Mouse (Mus musculus) monocyte, adult 5-6 weeks (primary cell): ENCODE data around the gene Asic3. TPM values are rescaled to one million over a fixed set of nuclear protein-coding genes. Genes with fewer than 3 reads are reported as not detected.
A peak's percentile ranks its signal among the peaks of the same experiment; 100 is the strongest.

Experiments
- ATAC-seq: fragments of 153-309, 156-312 bp; replicated peaks from 2 replicates; pipeline ENCODE4 v1.8.0; 2017; ENCODE audit warnings: mild to moderate bottlenecking; ENCODE audit not compliant: low TSS enrichment, insufficient number of reproducible peaks, severe bottlenecking, poor library complexity, low FRiP score
- total RNA-seq: library from RNA; stranded (forward); fragments of 200-1000, 200-491, 200-594 nt; gene quantifications from 3 replicates; pipeline ENCODE4 v1.2.3, GENCODE M21; 2017

Gene Asic3
- total RNA-seq, 1 experiment from 2014 or later: not detected

DNA sequence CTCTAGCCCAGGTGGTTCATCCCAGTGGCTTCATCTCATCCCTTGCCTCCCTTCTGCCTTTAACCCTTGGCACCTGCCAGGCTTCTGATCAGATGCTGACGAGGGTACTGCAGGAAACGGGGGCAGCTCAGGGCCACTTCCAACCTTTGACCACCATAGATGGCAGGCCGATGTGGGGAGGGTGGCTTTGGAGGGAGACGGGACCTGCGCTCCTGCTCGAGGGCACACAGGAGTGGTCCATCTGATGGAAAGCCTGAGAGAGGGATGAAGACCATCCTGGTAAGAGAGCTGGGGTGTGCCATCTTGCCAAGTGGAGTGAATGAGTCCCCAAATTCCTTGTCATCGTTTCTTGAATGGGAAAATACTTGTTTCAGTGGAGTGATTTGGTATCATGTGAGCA, 30.0 kb downstream of the Asic3 start:
- ATAC-seq: no peak

DNA sequence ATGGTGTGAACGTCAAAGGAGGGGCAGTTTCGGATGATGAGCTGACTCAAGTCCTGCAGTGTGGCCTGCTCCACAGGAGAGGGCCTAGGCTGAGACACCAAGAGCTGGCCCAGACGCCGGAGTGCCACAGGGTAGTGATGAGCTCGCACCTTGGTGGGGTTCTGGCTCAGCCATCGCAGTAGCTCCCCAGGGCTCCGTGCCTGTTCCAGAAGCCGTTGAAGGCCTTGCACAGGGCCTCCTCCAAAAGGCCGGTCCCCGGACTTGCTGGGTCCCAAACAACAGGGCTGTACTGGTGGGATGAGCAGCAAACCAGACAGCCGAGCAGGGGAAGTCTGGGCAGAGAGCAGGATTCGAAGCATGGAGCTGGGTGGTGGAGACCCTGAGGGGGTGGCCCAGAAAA, 30.7 kb downstream of the Asic3 start:
- no peak for ATAC-seq

DNA sequence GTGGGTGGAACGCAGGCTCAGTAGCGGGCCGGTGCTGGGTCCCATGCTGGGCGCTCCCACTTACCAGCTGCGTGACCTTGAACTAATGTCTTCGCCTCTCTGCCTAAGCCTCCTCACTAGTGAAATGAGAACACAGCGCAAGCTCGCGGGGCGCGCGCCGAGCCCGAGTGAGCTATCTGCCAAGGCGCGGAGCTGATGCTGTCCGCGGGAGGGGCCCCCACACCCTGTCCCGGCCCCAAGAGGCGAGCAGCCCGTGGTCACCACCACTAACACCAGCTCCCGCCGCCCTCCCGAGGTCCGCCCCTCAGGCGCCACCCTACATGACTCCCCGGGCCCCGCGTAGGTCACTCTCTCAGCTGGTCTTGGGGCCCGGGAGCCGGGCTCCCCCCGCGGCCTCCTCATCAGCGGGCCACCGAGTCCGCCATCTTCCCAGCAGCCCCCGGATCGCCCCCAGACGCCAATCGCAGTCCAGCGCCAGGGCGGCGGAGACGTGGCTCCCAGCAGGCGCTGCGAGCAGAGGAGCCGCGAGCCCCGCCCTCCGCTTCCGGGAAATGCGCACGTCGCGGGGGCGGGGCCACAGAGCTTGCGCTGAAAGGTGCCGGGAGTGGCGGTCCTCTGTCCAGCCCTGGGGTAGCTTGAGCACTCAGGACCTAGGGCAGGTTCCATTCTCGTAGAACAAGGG, 31.7 kb downstream of the Asic3 start, which contains the start of gene Fastk:
Fastk (minus strand) TSS at position 542 of the 682 bp plus-strand sequence.
- peak; percentile 70 for ATAC-seq

DNA sequence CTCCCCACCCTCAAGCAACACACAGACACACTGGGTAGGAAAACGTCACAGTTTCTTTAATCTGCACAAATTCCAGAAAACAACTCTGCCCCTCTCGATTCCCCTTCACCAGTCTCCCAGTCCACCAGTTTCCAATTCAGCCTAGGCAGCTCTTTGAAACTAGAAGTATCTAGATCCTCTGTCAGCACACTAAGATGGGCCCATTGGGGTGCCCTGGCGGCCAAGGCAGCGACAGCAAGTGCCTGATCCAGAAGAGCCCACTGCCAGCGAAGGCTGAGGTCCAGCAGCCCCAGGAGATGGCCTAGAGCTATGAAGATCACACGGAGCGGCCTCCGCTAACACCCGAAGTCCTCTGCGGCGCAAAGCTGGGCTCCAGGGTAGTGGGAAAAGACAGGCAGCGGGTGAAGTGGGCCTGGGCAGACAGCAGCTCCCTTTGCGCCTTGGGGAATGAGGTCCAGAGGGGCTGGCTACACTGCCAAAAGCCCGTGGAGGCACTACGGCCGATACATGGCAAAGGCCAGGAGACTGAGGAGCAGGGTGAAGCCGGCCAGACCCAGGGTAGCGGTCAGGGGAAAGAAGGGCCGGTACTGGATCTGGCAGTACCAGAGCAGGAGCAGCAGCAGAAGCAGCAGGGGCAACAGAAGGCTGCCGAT, 32.4 kb downstream of the Asic3 start:
- ATAC-seq: no peak

DNA sequence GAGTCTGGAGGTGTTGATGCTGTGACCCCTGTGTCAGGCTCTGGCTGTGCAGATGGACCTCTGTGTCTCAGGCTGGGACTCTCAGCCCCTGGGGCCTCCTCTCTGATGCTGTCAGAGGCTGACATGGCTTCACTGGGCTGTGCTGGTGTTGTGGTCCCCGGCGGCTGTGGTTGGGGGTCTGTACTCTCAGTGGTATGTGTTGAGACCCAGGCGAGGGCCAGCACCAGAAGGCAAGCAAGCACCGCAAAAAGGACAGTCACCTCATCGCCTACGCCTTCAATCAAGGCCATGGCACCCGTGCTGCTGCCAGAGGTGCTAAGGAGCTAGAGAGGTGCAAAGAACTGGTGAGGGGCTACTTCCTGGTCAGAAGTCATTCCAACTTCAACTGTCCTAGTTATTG, 33.4 kb downstream of the Asic3 start:
- no peak for ATAC-seq

DNA sequence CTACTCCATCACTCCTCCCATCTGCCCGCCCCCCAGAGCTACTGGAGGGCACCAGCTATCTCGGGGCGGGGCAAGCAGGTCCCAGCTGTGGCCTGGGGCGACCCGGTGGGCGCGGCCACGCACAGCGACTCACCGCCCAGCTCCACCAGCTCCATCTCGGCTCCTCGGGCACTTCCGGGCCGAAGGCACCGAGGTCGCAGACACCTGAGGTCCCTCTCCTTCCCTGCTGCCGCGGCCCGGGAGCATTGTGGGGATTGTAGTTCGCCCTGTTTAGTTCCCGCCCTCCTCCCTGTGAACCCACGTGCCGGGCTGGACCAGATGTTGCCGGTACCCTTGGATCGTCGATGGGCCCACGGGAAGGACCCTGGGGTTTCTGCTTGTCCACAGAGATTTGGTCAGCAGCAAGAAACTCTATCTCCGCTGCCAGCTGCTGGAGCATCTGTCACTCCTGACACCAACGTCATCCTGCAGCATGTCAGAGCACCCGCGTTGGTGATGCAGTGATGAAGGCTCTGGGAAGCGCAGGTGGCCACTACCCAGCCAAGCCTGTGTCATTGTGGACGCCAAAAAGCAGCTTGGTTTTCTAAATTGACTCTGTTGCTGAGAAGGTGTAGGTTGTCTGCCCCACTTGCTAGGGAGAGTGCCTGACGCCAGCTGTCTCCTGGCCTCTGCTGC, 34.6 kb downstream of the Asic3 start, which contains the start of gene Tmub1:
Tmub1 (minus strand) TSS at position 231 of the 675 bp plus-strand sequence.
- ATAC-seq: peak; percentile 54

DNA sequence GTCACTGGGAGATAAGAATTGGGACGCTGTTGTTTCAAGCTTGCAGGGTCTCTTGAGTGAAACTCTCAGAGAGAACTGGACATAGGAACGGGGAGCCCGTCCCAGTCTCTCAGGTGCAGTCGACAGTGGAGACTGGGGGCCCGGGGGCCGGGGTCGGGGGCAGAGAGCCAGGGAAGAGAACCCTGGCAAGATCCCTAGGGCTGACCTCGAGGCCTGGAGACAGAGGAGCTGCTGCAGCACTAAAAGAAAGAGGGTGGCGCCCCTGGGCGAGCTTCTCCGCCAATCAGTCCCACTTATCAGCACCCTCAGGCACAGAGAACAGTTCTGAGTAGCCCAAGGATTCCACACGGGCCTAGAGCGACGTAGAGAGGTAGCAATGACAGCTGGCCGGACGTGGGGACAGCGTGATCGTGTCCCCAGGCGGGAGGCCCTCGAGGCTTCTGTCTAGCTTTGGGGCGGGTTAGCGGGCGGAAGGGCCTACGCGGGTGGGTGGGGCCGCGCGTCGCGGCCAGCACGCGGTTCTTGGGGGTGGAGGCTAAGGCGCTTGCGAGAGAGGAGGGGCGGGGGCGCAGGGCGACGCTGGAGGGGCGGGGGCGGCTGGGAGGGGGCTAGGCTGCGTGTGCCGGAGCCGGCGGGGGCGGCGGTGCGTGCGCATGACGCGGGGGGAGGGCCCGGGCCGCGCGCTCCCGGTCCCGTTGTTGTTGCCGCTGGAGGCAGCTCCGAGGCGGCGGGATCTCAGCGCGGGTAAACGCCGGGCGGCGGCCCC, 38.3 kb downstream of the Asic3 start:
- peak; percentile 65 for ATAC-seq

DNA sequence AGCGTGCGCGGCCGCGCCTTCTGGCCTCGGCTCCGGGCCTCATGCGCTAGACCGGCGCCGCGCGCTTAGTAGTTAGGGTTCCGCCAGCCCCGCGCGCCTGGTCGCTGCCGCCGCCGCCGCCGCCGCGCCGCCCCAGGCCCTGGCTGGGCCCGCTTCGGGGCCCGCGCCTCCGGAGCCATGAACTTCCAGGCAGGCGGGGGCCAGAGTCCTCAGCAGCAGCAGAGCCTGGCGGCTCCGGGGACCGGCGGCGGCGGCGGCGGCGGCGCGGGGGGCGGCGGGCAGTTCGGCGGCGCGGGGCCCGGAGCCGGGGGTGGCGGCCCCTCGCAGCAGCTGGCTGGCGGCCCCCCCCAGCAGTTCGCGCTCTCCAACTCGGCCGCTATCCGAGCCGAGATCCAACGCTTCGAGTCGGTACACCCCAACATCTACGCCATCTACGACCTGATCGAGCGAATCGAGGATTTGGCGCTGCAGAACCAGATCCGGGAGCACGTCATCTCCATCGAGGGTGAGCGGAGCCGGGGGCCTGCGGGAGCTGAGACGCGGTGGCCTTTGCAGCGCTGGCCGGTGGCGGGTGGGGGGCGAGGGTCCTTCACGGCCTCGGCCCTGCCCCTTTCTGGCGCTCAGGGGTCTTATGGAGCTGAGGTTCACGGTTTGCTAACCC, 39.0 kb downstream of the Asic3 start, which contains the start of gene Agap3:
Agap3 (plus strand) TSS at position 148 of the 661 bp plus-strand sequence.
- no peak for ATAC-seq

DNA sequence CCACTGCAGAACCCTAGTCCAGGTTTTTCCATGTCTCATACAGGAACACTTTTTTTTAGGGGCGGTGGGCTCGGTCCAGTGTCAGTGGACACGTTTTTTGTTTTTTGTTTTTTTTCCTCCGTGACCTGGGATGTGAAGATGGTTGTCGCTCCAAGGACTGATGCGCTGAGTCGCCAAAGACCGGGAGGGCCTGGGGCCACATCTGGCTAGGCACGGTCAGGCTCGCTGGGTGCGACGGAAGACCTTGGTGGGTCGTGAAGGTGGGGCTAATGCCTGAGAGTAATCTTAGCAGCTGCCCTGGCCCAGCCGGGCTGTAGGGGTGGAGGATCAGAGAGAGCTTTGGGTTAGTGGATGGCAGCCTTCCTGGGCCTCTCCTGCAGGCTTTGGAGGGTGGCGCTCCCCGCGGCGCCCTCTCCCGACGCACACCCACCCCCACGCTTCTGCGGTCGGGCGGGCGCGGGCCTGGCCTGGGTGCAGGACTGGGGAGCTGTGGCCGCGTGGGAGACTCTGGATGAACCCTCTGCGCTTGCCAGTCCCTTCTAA, 39.6 kb downstream of the Asic3 start:
- ATAC-seq: no peak

DNA sequence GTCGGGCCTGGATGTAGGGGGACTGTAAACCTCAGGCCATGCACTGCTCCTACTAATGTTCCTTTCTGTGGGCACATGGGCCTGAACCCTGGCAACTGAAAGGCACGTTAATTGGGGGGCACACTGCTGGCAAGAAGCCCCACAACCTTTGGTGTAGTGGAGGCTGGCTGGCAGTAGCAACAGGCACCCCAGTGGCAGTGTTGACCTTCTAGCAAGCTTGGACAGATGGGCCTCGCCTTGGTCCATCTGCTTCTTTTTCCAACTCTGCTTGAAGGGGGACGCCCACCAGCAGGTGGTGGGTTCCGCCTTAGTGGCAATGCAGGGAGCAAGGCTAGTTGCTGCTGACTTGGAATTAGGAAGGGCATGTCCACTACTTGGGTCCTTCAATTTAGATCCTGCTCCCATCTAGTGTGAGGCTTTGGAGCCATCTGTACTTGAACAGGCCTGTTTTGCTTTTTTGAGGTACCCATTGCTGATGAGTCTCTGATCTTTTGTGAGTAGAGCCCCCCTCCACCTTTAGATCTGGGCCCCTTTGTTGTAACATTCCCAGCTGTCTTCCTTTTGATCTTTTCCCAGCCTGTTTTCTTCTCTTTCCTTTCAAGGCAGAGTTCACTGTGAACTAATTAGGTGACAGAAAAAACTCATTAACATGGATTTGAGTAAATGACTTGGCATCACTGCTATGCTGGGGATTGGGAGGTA, 40.2 kb downstream of the Asic3 start:
- no peak for ATAC-seq

DNA sequence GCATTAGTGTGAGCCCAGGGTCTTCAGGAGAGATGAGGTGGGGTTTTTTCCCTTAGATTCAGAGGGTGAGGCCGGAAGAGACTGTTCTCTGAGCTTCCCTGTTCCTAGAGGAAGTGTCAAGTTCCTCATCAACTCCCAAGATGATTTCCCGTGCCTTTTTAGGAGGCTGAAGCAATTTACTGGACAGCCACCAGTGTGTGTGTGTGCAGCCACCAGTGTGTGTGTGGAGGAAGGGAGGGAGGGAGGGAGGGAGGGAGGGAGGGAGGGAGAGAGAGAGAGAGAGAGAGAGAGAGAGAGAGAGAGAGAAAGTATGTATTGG, 40.8 kb downstream of the Asic3 start:
- ATAC-seq: no peak

DNA sequence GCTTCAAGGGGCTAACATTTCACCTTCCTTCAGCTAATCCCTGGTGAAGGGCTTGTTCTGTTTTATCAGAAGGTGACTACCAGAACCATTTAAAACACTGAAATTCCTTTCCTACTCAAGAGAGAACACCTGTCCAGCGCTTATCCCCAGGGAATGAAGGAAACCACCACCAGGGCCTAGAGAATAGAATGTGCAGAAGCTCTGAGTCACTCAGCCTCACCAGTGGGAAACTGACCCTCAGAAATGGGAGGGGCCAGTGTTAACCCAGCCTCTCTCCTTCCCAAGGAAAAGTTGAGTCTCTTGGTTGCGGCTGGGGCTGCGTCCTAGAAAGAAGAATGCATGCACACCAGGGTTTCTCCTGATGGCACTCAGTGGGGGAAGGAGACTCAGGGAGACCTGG, 41.9 kb downstream of the Asic3 start:
- ATAC-seq: no peak

DNA sequence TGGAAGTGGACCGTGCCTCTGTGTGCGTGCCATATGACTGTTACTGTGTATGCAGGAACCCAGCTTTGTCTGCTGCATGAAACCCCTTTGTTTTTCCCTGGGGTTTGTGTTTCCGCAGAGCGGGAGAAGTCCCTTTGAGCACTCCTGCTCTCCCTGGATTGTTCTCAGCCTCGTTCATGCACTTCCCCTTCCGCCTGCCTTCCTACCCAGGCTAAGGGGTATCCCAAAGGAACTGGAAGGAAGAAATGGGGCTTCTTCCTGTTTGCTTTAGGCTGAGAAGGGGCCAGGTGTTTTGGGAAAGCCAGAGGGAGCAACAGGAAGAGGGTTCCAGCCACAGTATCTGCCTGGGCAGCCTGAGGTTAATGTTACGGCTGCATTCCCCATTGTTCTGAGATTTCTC, 42.4 kb downstream of the Asic3 start:
- no peak for ATAC-seq

DNA sequence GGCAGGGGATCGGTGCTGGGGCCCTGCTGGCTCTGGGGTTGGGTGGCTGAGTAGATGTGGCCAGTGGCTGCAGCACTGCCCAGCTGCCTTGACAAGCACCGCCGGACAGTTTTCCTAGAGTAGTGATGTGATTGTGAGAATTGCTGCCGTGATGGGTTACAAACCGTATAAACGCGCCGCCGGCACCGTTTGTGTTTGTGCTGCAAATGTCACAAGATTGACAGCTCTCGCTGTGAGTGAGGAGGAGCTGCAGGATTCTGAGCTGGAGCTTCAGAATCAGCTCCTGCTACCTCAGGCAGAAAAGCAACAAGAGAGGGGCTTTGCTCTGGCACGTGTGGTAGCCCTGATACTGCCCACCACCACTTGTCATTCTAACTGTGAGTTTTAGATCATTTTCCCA, 53.6 kb downstream of the Asic3 start:
- ATAC-seq: no peak
